Mouse (Mus musculus): Measurements from ENCODE around the gene Ap1ar. TPM values are rescaled to one million over a fixed set of nuclear protein-coding genes. Genes with fewer than 3 reads are reported as not detected.

The Ap1ar gene
- polyA plus RNA-seq, 1 experiment, result 65.5 TPM

- TF ChIP-seq POLR2A (IDR thresholded peaks at IDR 0.05; ENCODE audit: extremely low read depth, insufficient read depth, low read length), result no peak
- Histone ChIP-seq H3K4me1 (ENCODE audit: control insufficient read depth, insufficient read depth, low read length) (no peaks in the 10 kb centered on the region), H3K27ac (ENCODE audit: insufficient read depth, low read length) (no peak overlapping the region), H3K4me3 (ENCODE audit: insufficient read depth, low read length) (no peak overlapping the region)
Measured at GRCm38 (mm10) chr3:127826503-127826902, 10.8 kb downstream of the Ap1ar start.

- H3K27ac ChIP-seq (ENCODE audit: insufficient read depth, low read length), result no peak overlapping the region
- H3K4me3 ChIP-seq (ENCODE audit: insufficient read depth, low read length), result no peak overlapping the region
- TF ChIP-seq POLR2A (IDR thresholded peaks at IDR 0.05; ENCODE audit: extremely low read depth, insufficient read depth, low read length) (no peak), CTCF (IDR thresholded peaks at IDR 0.05; ENCODE audit: extremely low read depth, insufficient read depth, low read length) (no peak)
- H3K4me1 ChIP-seq (ENCODE audit: control insufficient read depth, insufficient read depth, low read length), result no peaks in the 10 kb centered on the region
Measured at GRCm38 (mm10) chr3:127823886-127824863, 13.1 kb downstream of the Ap1ar start.

GRCm38 (mm10) chr3:127821209-127821608 is 16.1 kb downstream of the Ap1ar start:
- Histone ChIP-seq H3K4me1 (ENCODE audit: control insufficient read depth, insufficient read depth, low read length) (no peaks in the 10 kb centered on the region), H3K27ac (ENCODE audit: insufficient read depth, low read length) (no peak overlapping the region), H3K4me3 (ENCODE audit: insufficient read depth, low read length) (no peak overlapping the region)
- TF ChIP-seq POLR2A (IDR thresholded peaks at IDR 0.05; ENCODE audit: extremely low read depth, insufficient read depth, low read length) (no peak), CTCF (IDR thresholded peaks at IDR 0.05; ENCODE audit: extremely low read depth, insufficient read depth, low read length) (no peak)

- TF ChIP-seq POLR2A (IDR thresholded peaks at IDR 0.05; ENCODE audit: extremely low read depth, insufficient read depth, low read length) (no peak), CTCF (IDR thresholded peaks at IDR 0.05; ENCODE audit: extremely low read depth, insufficient read depth, low read length) (no peak)
- no peak overlapping the region for H3K4me3 ChIP-seq (ENCODE audit: insufficient read depth, low read length)
- H3K27ac ChIP-seq (ENCODE audit: insufficient read depth, low read length), result no peak overlapping the region
- no peaks in the 10 kb centered on the region for H3K4me1 ChIP-seq (ENCODE audit: control insufficient read depth, insufficient read depth, low read length)
Measured at GRCm38 (mm10) chr3:127820400-127820799, 16.9 kb downstream of the Ap1ar start.

- no peaks in the 10 kb centered on the region for H3K4me1 ChIP-seq (ENCODE audit: control insufficient read depth, insufficient read depth, low read length)
- TF ChIP-seq CTCF (IDR thresholded peaks at IDR 0.05; ENCODE audit: extremely low read depth, insufficient read depth, low read length) (no peak), POLR2A (IDR thresholded peaks at IDR 0.05; ENCODE audit: extremely low read depth, insufficient read depth, low read length) (no peak)
Measured at GRCm38 (mm10) chr3:127818694-127819663, 18.3 kb downstream of the Ap1ar start.

GRCm38 (mm10) chr3:127817120-127817683 is 20.1 kb downstream of the Ap1ar start:
- no peak for TF ChIP-seq POLR2A (IDR thresholded peaks at IDR 0.05; ENCODE audit: extremely low read depth, insufficient read depth, low read length)
- TF ChIP-seq CTCF (IDR thresholded peaks at IDR 0.05; ENCODE audit: extremely low read depth, insufficient read depth, low read length), result no peak
- Histone ChIP-seq H3K4me3 (ENCODE audit: insufficient read depth, low read length) (no peak overlapping the region), H3K4me1 (ENCODE audit: control insufficient read depth, insufficient read depth, low read length) (no peaks in the 10 kb centered on the region), H3K27ac (ENCODE audit: insufficient read depth, low read length) (no peak overlapping the region)

More at GRCm38 (mm10) chr3:127818694-127819663, 18.3 kb downstream of the Ap1ar start:
- H3K4me3 ChIP-seq (ENCODE audit: insufficient read depth, low read length), result no peak overlapping the region
- H3K27ac ChIP-seq (ENCODE audit: insufficient read depth, low read length), result no peak overlapping the region

- no peak for TF ChIP-seq POLR2A (IDR thresholded peaks at IDR 0.05; ENCODE audit: extremely low read depth, insufficient read depth, low read length)
- no peak for TF ChIP-seq CTCF (IDR thresholded peaks at IDR 0.05; ENCODE audit: extremely low read depth, insufficient read depth, low read length)
- Histone ChIP-seq H3K27ac (ENCODE audit: insufficient read depth, low read length) (no peak overlapping the region), H3K4me1 (ENCODE audit: control insufficient read depth, insufficient read depth, low read length) (no peaks in the 10 kb centered on the region), H3K4me3 (ENCODE audit: insufficient read depth, low read length) (no peak overlapping the region)
Measured at GRCm38 (mm10) chr3:127809103-127809502, 28.2 kb downstream of the Ap1ar start.

GRCm38 (mm10) chr3:127807846-127808245 is 29.5 kb downstream of the Ap1ar start:
- no peak overlapping the region for H3K4me3 ChIP-seq (ENCODE audit: insufficient read depth, low read length)
- TF ChIP-seq CTCF (IDR thresholded peaks at IDR 0.05; ENCODE audit: extremely low read depth, insufficient read depth, low read length), result no peak
- TF ChIP-seq POLR2A (IDR thresholded peaks at IDR 0.05; ENCODE audit: extremely low read depth, insufficient read depth, low read length), result no peak
- H3K4me1 ChIP-seq (ENCODE audit: control insufficient read depth, insufficient read depth, low read length), result no peaks in the 10 kb centered on the region
- no peak overlapping the region for H3K27ac ChIP-seq (ENCODE audit: insufficient read depth, low read length)

GRCm38 (mm10) chr3:127805991-127806390 is 31.3 kb downstream of the Ap1ar start:
- H3K4me1 ChIP-seq (ENCODE audit: control insufficient read depth, insufficient read depth, low read length), result no peaks in the 10 kb centered on the region
- no peak overlapping the region for H3K4me3 ChIP-seq (ENCODE audit: insufficient read depth, low read length)
- no peak overlapping the region for H3K27ac ChIP-seq (ENCODE audit: insufficient read depth, low read length)
- no peak for TF ChIP-seq CTCF (IDR thresholded peaks at IDR 0.05; ENCODE audit: extremely low read depth, insufficient read depth, low read length)
- no peak for TF ChIP-seq POLR2A (IDR thresholded peaks at IDR 0.05; ENCODE audit: extremely low read depth, insufficient read depth, low read length)

Measured in cortical plate, adult 2 months (tissue).